Mouse (Mus musculus) skeletal muscle tissue, adult 2 months (tissue): ENCODE measurements around the gene Sbk1.

ENCODE experiments used
- DNase-seq: peaks from one replicate; pipeline ENCODE4 v3.0.0-alpha.2; 2012; ENCODE audit warnings: low read depth, low spot score

Sbk1 gene

GRCm38 (mm10) chr7:126271712-126272683 lies at the start of gene Sbk1:
Sbk1 (plus strand) TSS chr7:126272619.
- peak; percentile 79 for DNase-seq

GRCm38 (mm10) chr7:126222753-126223152 lies 49.7 kb upstream of the Sbk1 start:
- DNase-seq: no peak

DNA sequence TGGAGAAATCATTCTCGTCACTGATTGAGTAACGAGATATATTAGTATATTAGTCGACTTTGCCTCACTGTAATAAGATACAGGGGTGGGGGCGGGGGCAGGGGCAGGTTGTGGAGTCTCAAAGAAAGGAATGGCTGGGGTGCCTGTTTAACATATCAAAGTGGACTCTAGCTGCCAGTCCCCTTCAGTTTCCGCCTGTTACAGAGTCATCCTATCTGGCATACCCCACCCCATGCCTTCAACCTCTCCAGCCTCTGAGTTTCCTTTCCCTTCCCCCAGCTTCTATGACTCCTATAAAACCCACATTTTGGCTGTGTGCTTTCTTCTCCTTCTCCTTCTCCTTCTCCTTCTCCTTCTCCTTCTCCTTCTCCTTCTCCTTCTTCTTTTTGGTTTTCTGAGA lies 46.3 kb upstream of the Sbk1 start:
- no peak for DNase-seq

DNA sequence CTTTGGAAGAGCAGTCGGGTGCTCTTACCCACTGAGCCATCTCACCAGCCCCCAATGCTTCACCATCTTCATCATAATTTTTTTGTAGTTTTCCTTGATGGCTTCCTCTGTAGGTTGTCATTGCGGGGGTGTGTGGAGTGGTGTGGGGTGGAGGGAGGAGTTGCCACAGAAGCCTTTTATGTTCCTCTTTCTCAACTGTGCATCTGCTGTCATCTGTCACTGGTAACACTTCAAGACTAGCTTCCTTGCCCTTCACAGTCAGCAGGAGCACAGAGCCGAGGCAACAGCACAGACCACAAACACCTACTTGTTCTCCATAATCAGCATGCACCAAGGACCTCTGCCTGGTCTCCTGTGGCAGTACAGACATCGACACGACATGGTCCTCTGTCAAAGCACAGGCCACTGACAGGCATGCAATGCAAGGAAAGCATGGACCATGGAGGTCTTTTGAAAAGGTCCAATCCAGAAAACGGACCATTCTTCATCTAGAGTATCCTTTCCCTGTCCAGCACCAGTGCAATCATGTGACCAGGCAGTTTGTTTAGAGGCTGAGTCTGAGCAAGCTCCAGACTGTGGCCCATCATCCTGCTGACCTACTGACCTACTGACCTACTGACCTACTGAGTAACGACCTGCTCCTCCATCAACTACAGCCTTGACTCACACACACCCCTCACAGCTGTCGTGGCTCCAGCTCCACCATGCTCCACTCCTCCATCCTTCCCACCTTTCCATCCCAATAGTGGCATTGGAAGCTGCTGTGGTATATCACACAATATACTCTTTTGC lies 41.9 kb upstream of the Sbk1 start:
- DNase-seq: no peak

DNA sequence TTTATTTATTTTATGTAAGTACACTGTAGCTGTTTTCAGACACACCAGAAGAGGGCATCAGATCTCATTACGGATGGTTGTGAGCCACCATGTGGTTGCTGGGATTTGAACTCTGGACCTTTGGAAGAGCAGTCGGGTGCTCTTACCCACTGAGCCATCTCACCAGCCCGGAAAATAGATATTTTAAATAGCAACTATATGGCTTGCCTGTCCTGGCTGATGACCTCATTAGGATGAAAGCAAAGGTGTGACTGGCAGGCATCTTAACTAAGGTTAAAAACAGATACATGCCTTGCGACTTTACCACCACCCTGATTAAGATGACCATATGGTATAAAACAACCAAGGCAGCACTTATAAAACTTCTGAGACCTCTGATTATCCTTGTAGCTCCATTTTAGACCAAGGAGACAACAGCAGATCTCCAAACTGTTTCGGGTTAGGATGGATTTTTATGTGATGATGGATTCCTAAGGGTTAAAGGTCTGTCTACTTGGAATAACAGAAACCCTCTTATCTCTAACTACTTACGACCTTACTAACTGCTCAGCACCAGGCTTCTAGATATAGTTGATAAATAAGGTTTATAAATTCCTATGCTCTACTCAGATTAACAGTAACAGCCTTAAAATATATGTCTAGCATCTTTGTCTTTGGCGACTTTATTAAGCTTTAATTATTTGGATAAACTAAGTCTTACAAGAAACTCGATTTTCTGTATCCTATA lies 39.9 kb upstream of the Sbk1 start:
- DNase-seq: no peak

DNA sequence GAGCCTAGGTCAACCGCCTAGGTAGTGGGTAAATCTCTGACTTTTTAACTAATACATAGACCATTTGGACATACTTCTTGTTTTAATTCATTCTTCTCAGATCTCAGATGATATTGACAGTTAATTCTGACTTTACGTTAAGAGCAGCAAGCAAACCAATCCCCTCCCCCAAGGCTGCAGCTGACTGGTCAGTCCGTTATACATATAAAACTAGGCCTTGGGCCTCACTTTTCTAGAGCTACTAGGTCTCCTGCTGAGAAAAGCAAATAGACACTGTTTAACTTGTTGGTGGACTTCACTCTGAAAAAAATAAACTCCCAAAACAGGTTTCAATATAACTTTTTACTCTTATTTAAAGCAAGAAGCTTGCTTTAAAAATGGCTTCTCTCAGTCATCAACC lies 37.8 kb upstream of the Sbk1 start:
- DNase-seq: no peak

DNA sequence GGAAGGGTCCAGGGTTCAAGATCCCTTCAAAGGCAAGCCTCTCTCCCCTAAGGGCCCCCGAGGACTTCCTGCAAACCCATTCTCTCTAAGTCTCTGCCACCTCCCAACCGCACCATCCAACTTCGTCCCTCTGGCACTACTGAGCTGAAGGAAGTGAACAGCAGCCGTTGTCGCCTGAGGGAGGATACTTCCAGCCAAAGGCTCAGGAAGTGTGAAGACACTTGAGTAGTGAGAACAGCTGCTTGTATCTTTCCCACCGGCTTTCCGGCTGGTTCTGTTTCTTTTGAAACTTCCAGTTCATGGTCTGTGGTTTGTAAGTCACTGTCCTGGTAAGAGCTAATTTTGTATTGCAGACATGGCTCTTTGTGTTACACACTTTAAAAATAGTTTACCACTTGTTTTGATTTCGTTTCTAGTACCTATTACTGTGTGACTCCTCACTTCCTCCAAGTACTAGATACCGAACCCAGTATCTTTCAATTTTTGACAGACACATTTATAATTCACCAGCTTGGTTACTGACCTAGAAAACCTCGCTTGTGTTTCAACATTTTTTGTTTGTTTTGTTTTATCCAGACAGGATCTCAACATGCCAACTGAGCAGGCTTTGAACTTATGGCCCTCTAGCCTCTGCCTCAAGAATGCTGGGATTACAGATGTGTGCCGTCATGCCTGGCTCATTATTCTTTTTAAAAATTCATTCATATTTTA lies 36.2 kb upstream of the Sbk1 start:
- no peak for DNase-seq

DNA sequence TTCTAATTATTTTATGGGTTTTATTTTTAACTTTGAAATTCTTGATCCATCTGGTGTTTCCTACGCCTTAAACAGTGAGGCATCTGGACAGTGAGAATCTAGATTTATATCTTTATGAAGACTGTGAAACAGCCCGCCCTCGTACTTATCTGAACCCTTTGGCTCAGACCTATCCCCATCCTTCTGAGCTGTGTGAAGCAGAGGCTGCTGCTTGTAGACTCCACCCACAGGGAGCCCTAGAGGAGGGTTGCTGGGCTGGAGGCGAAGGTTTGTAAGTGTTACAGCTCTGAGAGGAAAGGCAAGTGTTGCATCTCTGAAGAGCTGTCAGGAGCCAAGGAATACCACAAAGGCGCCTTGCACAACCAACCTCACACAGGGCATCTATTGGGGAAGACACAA lies 35.6 kb upstream of the Sbk1 start:
- DNase-seq: no peak

DNA sequence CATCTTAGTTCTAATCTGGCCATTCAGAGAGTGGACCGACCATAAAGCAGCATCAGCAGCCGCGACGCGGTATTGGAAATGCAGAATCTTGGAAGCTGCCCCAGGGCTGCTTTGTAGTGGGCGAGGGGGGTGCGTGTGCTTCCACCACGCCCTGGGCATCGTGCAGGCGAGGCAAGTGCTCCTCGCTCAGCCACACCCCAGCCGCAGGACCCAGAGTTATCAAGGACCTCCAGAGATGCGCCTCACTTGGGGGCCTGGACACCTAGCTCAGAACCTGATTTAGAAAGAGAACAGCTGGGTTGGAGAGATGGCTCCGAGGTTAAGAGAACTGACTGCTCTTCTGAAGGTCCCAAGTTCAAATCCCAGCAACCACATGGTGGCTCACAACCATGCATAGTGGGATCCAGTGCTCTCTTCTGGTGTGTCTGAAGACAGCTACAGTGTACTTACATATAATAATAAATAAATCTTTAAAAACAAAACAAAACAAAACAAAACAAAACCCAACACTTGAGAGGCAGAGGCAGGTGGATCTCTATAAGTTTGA lies 31.5 kb upstream of the Sbk1 start:
- no peak for DNase-seq

- no peak for DNase-seq
Measured at GRCm38 (mm10) chr7:126244168-126244750, 28.2 kb upstream of the Sbk1 start.

DNA sequence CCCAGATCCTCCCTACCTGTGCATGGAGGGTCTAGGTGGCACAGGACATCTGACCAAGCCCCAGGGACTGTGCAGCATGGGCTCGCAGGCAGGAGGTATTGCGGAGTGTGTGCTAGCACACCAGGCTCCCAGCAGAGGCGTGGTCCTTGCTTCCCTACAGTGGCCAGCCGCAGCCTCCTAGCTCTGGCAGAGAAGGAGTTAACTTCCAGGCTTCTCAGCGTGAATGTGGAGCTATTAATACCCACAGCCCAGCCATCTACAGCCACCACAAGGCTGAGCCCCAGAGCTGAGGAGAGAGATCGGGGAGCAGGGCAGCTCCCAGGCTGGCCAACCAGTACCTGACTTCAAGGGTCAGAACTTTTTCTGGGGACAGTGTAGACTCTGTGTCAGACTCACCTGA lies 24.3 kb upstream of the Sbk1 start:
- DNase-seq: peak; percentile 59

DNA sequence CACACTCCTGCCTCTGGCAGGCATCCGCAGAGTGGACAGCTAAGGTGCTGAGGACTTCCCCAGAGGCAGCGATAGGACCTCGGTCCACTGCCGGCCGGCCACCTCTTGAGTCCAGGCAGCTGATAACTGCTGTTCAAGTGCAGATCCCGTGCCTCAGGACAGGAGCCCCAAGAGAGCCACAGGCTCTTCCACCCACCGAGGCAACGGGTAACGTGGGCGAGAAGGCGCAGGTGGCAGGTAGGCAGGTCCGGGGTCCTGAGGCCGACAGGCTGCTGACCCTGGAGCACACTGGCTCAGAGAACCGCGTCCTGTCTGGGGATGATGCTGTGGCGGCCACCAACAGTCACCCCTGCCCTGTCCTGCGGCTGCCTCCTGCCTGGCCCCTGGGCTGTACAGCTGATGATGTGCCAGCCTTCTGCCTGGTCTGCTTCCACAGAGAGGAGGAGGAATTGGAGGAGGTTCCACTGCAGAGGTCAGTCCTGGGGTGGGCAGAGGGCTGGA lies 23.7 kb upstream of the Sbk1 start:
- no peak for DNase-seq

GRCm38 (mm10) chr7:126249146-126249545 lies 23.3 kb upstream of the Sbk1 start:
- DNase-seq: no peak

DNA sequence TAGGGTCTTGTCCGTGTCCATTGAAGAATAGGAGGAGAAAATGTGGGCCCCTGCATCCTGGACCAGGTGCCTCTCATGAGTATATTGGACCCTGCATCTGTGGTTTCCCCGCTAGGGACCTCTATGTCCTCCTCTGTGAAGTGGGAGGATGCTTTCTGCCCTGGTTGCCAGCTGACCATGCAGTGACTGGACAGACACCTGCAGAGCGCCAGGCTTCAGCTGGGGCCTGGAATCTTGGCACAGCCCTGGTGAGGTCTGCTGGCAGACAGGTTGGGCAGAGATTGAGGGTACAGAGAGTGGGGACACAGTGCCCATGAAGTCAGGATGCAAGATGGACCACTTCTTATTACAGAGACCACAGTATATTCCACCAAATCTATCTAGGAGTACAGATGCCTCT lies 22.4 kb upstream of the Sbk1 start:
- no peak for DNase-seq

GRCm38 (mm10) chr7:126250481-126250880 lies 21.9 kb upstream of the Sbk1 start:
- peak; percentile 85 for DNase-seq

- peak; percentile 89 for DNase-seq
Measured at GRCm38 (mm10) chr7:126251698-126252097, 20.7 kb upstream of the Sbk1 start.

DNA sequence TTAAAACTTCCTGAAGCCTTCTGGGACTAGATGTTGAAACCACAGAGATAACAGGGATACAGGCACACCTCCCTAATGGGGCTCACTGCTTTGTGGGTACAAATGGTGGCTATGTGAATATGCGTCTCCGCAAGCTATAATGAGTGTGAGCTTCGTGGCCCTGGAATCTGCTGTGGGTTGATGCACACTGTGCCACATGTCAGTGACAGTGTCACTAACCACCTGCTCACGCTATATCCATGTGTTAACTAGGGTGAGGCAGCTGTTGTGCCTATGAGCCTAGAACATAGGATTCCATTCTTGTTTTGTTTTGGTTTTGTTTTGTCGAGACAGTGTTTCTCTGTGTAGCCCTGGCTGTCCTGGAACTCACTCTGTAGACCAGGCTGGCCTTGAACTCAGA lies 20.2 kb upstream of the Sbk1 start:
- DNase-seq: no peak

DNA sequence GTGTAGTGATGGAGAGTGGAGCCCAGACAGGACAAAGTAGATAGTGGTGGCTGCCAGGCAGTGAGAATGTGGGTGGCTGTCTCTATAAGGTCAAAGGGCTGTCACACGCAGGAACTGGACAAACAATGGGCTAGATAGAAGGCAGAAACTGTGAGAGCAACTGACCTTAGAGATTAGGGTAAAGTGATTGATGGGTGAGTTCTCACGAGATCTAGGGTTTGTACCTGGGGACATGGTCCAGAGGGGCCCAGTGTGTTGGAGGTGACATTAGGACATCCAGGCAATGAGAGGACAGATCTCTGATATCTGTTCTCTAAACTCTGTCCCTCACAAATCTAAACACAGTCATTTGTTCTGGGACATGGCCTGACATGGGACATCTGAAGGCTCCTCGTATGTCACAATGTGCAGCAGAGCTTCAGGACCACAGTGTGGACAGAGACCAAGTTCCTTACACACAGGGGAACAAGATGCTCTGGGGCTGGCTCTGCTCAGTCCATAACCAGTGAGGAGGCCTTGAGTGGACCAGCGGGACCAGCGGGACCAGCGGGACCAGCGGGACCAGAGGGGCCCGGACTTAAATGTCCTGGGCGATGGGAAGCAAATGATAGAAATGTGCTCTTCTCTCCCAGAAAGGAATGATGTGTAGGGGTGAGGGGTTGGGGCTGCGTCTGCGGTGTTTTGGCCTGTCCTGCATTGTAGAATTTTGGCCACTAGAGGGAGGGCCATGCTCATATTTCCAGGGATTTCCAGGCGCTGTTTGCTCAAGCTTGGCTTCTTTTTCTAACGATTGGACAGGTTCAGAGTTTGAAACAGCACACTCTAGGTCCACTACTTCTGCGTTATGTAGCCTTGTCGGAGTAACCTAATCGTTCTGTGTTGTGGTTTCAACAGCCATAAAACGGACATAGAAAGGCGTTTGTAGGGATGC lies 11.9 kb upstream of the Sbk1 start:
- DNase-seq: peak; percentile 57

- DNase-seq: no peak
Measured at GRCm38 (mm10) chr7:126261823-126262222, 10.6 kb upstream of the Sbk1 start.
